Mouse (Mus musculus): ENCODE data around the gene Klb.

GRCm38 (mm10) chr5:65324271-65324670 lies 23.8 kb upstream of the Klb start:
- TF ChIP-seq GATA1 (IDR thresholded peaks at IDR 0.05; ENCODE audit: borderline replicate concordance, low read length) (no peak), FLI1 (IDR thresholded peaks at IDR 0.05; ENCODE audit: low read length) (no peak)
